Mouse (Mus musculus) brown adipose tissue, adult 24 weeks (tissue): ENCODE measurements at regions not wholly inside any gene's neighbourhood (a gene's known extent, or its start where the extent isn't known, plus 50 kb on each side); places are given as distances from the start of the nearest gene placed in this dataset.
A peak's percentile ranks its signal among the peaks of the same experiment; 100 is the strongest.

Source experiments
- H3K27ac ChIP-seq: fragments of 200-500 bp; replicated peaks from 2 replicates; pipeline ENCODE4 v1.5.1; 2012; ENCODE audit warnings: low read depth, mild to moderate bottlenecking, low read length
- H3K4me1 ChIP-seq: fragments of 200-500 bp; 2 replicates; pipeline ENCODE4 v1.6.1; 2012; ENCODE audit warnings: low read length, mixed read lengths; ENCODE audit not compliant: control insufficient read depth, insufficient read depth, insufficient read length
- H3K4me3 ChIP-seq: fragments of 200-500 bp; 2 replicates; pipeline ENCODE4 v1.5.1; 2012; ENCODE audit warnings: low read depth, mild to moderate bottlenecking, low read length, moderate library complexity; ENCODE audit not compliant: insufficient read depth

GRCm38 (mm10) chr8:127985616-127986015 lies 372.8 kb upstream of the Nrp1 start:
- Histone ChIP-seq H3K27ac (no peak overlapping the region), H3K4me3 (no peak overlapping the region), H3K4me1 (no peaks in the 10 kb centered on the region; the same call in 1 of the 2 replicates)

DNA sequence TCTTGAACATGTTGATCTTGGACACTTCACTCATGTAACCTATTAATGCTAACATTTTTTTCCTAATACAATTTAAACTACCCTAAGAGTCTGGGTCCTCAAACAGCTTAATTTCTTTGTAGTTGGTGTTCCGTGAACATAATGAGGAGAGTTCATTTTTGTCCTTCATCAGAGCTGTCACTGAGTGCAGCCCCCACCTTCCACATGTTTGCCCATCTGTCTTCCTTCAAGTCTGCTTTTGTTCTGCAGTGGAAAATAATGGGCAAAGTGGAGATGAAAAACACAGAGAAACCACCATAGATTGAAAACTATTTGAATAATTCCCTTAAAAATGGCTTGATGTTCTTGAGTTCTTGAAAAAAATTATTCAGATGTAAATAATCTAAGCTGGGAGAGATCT lies 369.5 kb upstream of the Nrp1 start:
- H3K4me3 ChIP-seq, result no peak overlapping the region

DNA sequence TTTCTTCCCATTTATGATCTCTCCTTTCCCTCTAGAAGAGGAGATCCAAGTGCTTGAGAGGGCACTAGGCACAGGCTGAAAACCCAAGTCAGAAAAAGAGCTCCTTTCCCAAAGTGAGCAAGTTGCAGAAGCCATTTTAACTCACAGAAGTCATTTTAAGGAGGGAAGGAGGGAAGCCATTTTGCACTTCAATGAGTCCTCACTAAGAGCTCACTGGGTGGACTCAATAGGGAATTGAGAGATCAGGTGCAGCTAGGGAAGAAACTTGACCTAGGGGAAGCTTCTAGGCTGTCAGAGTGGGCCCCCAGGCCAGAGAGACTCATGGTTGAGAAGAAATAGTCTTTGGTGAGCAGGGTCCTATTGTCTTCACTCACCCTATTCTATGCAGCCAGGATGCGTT lies 363.5 kb upstream of the Nrp1 start:
- no peak overlapping the region for H3K4me3 ChIP-seq

More for the DNA sequence above, 369.5 kb upstream of the Nrp1 start:
- Histone ChIP-seq H3K27ac (no peak overlapping the region), H3K4me1 (no peaks in the 10 kb centered on the region)

GRCm38 (mm10) chr8:127995490-127995889 lies 362.9 kb upstream of the Nrp1 start:
- Histone ChIP-seq H3K4me3 (no peak overlapping the region), H3K4me1 (no peaks in the 10 kb centered on the region), H3K27ac (no peak overlapping the region)

More for the DNA sequence above, 363.5 kb upstream of the Nrp1 start:
- Histone ChIP-seq H3K4me1 (no peaks in the 10 kb centered on the region), H3K27ac (no peak overlapping the region)

- H3K27ac ChIP-seq, result no peak overlapping the region
- no peak overlapping the region for H3K4me3 ChIP-seq
- no peaks in the 10 kb centered on the region for H3K4me1 ChIP-seq
These were observed 356.0 kb upstream of the Nrp1 start for GRCm38 (mm10) chr8:128002386-128002785.

- Histone ChIP-seq H3K4me3 (no peak overlapping the region), H3K27ac (no peak overlapping the region), H3K4me1 (no peaks in the 10 kb centered on the region)
These were observed 355.6 kb upstream of the Nrp1 start for GRCm38 (mm10) chr8:128002806-128003205.

- no peaks in the 10 kb centered on the region for H3K4me1 ChIP-seq
- H3K4me3 ChIP-seq, result no peak overlapping the region
- no peak overlapping the region for H3K27ac ChIP-seq
These were observed 355.0 kb upstream of the Nrp1 start for GRCm38 (mm10) chr8:128003385-128003784.

DNA sequence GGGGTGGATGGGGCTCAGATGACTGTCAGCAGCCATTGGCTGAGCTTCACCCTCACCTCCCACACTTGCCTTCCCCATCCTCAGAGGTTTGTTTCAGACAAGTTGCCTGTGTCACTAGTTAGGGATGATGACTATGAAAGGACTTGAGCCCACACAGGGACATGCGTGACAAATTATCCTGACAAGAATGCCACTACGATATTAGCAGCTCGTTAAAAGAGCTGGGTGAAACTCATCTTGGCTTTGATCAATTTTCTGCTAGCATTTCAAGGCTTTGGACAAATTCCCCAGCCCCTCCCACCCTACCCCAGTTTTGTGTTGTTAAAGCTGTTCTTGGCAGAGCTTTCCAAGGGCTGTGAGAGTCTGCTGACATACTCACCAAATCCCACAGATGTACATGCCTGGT lies 354.5 kb upstream of the Nrp1 start:
- Histone ChIP-seq H3K27ac (no peak overlapping the region), H3K4me1 (no peaks in the 10 kb centered on the region), H3K4me3 (no peak overlapping the region)

- H3K4me3 ChIP-seq, result no peak overlapping the region
- H3K4me1 ChIP-seq, result no peaks in the 10 kb centered on the region
- no peak overlapping the region for H3K27ac ChIP-seq
These were observed 348.9 kb upstream of the Nrp1 start for GRCm38 (mm10) chr8:128009393-128010010.

DNA sequence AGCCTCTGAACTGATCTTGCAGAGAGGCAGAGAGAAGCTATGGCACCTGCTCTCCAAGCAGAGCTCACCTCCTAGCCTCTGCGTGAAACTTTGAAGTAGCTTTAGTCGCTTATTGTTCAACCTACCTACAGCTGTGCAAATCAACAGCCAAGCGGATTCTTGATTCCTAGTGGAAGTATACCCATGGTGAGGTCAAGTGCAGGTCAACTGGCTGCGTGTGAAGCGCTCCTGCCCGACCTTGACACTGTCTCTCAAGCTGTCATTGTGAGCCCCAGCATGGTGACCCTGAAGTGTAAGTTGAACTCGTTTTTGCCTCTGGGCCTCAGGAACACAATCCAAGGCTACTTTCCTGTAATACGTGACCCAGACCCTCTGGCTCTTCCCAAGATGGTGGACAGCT lies 341.2 kb upstream of the Nrp1 start:
- H3K4me3 ChIP-seq, result no peak overlapping the region
- no peak overlapping the region for H3K27ac ChIP-seq
- no peaks in the 10 kb centered on the region for H3K4me1 ChIP-seq

DNA sequence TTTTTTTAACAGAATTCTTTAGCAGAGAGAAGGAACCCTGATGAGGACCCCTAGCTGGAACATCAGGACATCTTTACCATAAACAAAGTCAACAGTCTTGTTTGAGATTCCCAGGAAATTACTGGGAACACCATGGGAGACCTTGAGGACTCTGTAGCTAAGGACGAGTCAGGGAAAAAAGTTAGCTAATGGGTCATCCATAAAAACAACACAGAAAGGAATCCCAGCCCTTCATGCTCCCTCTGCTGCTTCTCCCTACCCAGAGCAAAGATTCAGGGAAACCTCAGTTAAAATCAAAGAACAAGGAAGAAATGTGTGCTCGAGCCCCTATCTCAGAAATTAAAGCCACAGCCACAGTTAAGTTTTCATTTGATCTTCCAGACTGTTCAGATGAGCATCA lies 334.7 kb upstream of the Nrp1 start:
- Histone ChIP-seq H3K4me1 (peaks cover 4% of the 10 kb centered on the region; the same call in 1 of the 2 replicates), H3K4me3 (no peak overlapping the region), H3K27ac (peak overlapping the region; percentile 67)

DNA sequence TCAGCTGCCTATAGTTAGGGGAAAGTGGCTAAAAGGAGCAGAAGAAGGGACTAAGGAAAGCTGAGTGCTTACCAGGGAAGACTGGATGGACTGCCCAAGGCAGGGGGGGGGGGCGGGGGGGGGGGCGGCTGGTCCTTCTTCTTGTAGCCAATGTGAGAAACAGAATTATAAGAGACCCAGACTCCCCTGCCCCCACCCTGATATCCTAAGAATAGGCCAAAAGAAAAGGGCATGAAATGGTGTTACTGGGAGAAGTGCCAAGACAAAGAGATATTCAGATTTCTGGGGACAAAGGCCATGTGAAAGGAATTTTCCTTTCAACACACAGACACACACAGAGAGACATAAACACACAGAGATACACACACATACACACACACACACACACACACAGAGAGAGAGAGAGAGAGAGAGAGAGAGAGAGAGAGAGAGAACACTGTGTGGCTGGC lies 333.6 kb upstream of the Nrp1 start:
- H3K27ac ChIP-seq, result peak overlapping the region; percentile 93
- peaks cover 4% of the 10 kb centered on the region; the same call in 1 of the 2 replicates for H3K4me1 ChIP-seq
- no peak overlapping the region for H3K4me3 ChIP-seq

DNA sequence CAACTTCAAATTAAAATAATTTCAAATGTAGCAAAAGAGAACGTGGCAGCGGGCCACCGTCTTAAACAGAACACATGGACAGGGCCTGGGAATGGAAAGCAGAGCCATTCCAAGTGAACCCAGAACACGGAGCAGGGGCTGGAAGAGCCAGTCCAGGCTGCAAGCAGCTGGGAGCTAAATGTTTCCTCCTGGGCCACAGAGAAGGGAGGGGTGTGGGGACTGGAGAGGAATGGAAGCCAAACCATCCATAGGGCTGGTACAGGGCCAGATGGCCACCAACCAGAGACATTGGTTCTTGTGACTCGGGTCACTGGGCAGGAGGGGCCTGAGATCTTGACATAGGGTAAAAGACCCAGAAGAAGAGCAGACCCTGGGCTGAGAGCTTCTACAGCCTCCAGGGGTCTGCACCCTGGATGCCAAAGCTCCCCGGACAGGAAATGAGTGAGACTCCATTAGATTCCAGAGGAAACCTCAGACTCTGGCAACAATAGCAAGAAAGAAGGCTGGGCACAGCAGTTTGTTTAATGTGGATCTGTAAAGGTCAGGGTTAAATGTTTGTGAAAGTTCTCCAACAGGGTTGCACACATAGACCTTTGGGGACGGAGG lies 333.1 kb upstream of the Nrp1 start:
- H3K27ac ChIP-seq, result peak overlapping the region; percentile 93
- H3K4me3 ChIP-seq, result no peak overlapping the region
- peaks cover 4% of the 10 kb centered on the region; the same call in 1 of the 2 replicates for H3K4me1 ChIP-seq

GRCm38 (mm10) chr8:128026981-128027380 lies 331.4 kb upstream of the Nrp1 start:
- Histone ChIP-seq H3K4me3 (no peak overlapping the region), H3K27ac (no peak overlapping the region), H3K4me1 (peaks cover 4% of the 10 kb centered on the region; the same call in 1 of the 2 replicates)

DNA sequence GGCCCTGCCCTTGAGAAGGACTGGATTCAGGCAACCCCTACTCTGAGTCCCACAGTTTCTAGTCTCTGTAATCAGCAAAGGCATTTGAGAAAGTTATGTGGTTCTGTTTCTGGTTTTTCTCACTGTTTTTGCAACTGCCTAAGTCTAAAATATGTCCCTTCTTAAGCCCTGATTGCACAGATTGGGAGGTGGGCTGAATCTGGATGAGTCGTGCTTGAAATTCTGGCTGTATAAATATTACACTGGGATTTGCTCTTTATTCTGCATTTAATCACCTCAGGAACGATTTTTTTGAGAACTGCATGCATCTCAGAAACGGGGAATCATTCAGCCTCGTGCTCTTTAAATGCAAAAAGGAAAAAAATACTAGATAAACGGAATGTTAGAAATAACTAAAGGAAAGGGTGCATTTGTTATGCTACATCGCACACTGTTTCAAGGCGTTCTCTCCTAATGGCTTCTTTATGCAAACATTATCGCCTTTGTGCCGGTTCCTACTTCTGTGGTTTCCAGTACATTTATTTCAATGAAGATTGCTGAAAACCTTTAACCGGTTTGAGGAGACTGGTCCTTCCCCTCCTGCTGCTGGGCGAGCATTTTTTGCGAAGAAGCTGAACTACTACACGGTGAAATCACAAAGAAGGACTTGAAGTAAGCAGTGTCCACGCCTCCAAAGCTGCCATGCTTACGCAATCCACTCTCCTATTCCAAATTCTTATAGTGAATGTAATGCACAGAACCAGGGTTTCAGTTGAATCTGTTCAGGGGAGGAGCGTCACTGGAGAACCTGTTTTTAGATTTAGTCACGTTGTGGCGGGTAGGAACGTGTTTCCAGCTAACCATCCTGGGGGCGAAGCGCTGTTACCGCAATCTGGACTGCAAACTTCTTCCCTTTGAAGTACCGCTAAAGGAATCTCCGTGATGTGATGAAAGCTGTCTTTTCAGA lies 327.8 kb upstream of the Nrp1 start:
- H3K4me1 ChIP-seq, result no peaks in the 10 kb centered on the region
- H3K4me3 ChIP-seq, result no peak overlapping the region
- H3K27ac ChIP-seq, result no peak overlapping the region
